Mouse (Mus musculus) urinary bladder, adult 2 months (tissue): ENCODE results near the gene Parp1. TPM values are rescaled to one million over a fixed set of nuclear protein-coding genes. Genes with fewer than 3 reads are reported as not detected.
A peak's percentile ranks its signal among the peaks of the same experiment; 100 is the strongest.

ENCODE experiments used
- DNase-seq: peaks from one replicate; pipeline ENCODE4 v3.0.0; 2022; ENCODE audit warnings: low spot score
- polyA plus RNA-seq: library from polyadenylated mRNA; depleted of rRNA; stranded (reverse); fragments of >200 nt; gene quantifications from 2 replicates; pipeline ENCODE4 v1.2.3, GENCODE M21; 2012; rRNA removed

The Parp1 gene
- polyA plus RNA-seq, 1 experiment: 45.7 TPM

DNA sequence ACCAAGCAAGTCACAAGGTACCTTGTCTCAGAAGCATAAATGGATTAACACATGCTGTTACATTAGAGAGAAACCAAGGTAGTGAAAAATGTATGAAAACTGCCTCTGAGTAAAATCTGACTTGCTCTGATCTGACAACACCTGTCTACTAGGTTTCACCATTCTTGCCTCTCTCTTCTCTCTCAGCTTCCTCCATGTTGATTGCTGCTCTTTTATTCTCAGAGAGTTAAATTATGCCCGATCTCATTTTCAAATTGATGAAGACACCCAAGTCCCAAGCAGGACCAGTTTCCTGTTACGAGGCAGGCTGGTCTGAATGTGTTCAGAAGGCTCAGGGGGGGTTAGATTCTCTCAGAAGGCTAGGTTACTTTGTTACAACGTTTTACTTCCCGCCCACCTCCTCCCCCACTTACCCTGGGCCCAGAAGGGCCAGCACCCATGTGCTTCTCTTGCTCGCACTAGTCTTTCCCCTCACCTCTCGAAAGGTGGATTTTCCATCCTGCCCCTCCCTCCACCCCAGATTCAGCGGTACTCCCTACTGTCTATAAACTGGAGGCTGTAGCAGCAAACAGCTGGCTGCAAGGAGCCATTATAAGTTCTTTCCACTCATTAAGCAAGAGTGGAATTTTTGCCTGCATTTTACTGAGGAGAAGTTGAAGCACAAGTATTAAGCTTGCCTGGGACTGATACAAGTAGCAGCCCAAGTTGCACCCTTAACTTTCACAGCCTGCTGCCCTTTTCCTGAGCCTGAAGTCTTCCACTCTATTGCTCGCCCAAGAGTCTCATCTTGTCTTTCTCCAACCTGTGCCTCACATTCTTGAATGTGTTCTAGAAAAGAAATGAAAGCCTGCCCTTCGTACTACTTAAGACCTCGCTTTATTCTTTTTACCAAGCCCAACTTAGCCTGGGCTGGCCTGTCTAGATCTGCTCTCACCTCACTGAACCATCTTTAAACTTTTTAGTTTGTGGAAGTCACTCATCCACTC is 71.0 kb downstream of the Parp1 start:
- no peak for DNase-seq

GRCm38 (mm10) chr1:180640605-180641125 is 71.9 kb downstream of the Parp1 start:
- DNase-seq: no peak

DNA sequence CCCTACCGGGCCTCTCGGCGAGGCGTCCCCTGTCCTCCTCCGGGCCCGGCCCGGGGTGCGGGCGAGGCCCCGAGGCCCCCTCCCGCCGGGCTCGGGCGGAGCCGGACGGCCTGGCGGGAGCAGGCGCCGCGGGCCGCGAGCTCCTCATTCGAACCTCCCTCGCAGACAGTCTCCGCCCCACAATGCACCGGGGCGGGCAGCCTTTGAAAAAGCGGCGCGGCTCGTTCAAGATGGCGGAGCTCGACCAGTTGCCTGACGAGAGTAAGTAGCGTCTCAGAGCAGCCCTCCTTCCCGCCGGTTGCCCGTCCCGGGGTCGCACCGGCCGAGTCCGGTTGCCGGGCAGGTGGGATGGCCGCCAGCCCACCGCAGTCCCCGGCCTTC is 72.4 kb downstream of the Parp1 start, which contains the start of gene Lin9:
Gene Lin9 (plus strand): TSS at position 14 of the 381 bp plus-strand sequence.
- peak; percentile 87 for DNase-seq

GRCm38 (mm10) chr1:180641518-180642227 is 72.9 kb downstream of the Parp1 start:
- no peak for DNase-seq

GRCm38 (mm10) chr1:180642228-180642564 is 73.5 kb downstream of the Parp1 start:
- no peak for DNase-seq

Other genes with a start within 250 kb of the Parp1 start
- gene Itpkb, start 238.4 kb upstream of the Parp1 start, polyA plus RNA-seq: 25.7 and 54.9 TPM in 2 replicates
- gene Stum, start 85.4 kb upstream of the Parp1 start, polyA plus RNA-seq: 71.6 and 86.2 TPM in 2 replicates
- gene Lin9, start 72.2 kb downstream of the Parp1 start, polyA plus RNA-seq: 3.2 and 3.3 TPM in 2 replicates
- gene Mixl1, start 128.1 kb downstream of the Parp1 start, polyA plus RNA-seq: not detected in 2 replicates
- 35.4 and 36.5 TPM in 2 replicates for gene Acbd3, start 157.1 kb downstream of the Parp1 start, polyA plus RNA-seq
- 810 and 870 TPM in 2 replicates for gene H3f3a, start 245.0 kb downstream of the Parp1 start, polyA plus RNA-seq